Mouse (Mus musculus) heart, embryonic 13.5 days (tissue): ENCODE results near the gene Ube2o. TPM values are rescaled to one million over a fixed set of nuclear protein-coding genes. Genes with fewer than 3 reads are reported as not detected.

ENCODE experiments used
- ATAC-seq: fragments of 200-750 bp; cut with Nextera tagmentation; 2 replicates; pipeline ENCODE4 v1.8.0; 2017; ENCODE audit warnings: moderate TSS enrichment; ENCODE audit not compliant: insufficient number of reproducible peaks, low FRiP score, low TSS enrichment; ENCODE audit errors: extremely low read depth
- H3K27ac ChIP-seq: fragments of 300-500 bp; sonication (generic); replicated peaks from 2 replicates; pipeline ENCODE4 v1.5.1; 2015; ENCODE audit warnings: moderate library complexity, mild to moderate bottlenecking, inconsistent platforms
- H3K27me3 ChIP-seq: fragments of 300-500 bp; sonication (generic); replicated peaks from 2 replicates; pipeline ENCODE4 v1.6.1; 2015; ENCODE audit warnings: mild to moderate bottlenecking, inconsistent platforms
- H3K36me3 ChIP-seq: fragments of 300-500 bp; sonication (generic); 2 replicates; pipeline ENCODE4 v1.6.1; 2015; ENCODE audit warnings: mild to moderate bottlenecking, inconsistent platforms
- H3K4me1 ChIP-seq: fragments of 300-500 bp; sonication (generic); 2 replicates; pipeline ENCODE4 v1.6.1; 2015; ENCODE audit warnings: inconsistent platforms
- H3K4me2 ChIP-seq: fragments of 300-500 bp; sonication (generic); 2 replicates; pipeline ENCODE4 v1.6.1; 2015; ENCODE audit warnings: inconsistent platforms, mild to moderate bottlenecking, moderate library complexity
- H3K4me3 ChIP-seq: fragments of 300-500 bp; sonication (generic); 2 replicates; pipeline ENCODE4 v1.5.1; 2015; ENCODE audit warnings: moderate library complexity, mild to moderate bottlenecking, inconsistent platforms
- H3K9ac ChIP-seq: fragments of 300-500 bp; sonication (generic); 2 replicates; pipeline ENCODE4 v1.6.1; 2015; ENCODE audit warnings: inconsistent platforms, mild to moderate bottlenecking, moderate library complexity
- H3K9me3 ChIP-seq: fragments of 300-500 bp; sonication (generic); 2 replicates; pipeline ENCODE4 v1.6.1; 2016; ENCODE audit warnings: inconsistent platforms
- WGBS: fragments of 180-500 bp; shearing (Covaris S2); methylation state at CpG from one replicate; pipeline ENCODE4 v1.1.7; 2015; ENCODE audit warnings: mixed read lengths; 5-methylcytosine and 5-hydroxymethylcytosine counted together
- polyA plus RNA-seq: library from polyadenylated mRNA; unstranded; fragments of >200 nt; fragmentation: Nextera tagmentation; extraction: Ambion mirVana; gene quantifications from 2 replicates; pipeline ENCODE4 v1.2.1, GENCODE M21; 2015

Ube2o gene
- polyA plus RNA-seq, 1 experiment from 2014 or later = 8.3 TPM

- H3K27me3 ChIP-seq = no peaks in the 10 kb centered on the region
- ATAC-seq = no peak
- WGBS = 55% methylated on average over 6 of the region's 6 CpGs
- peak overlapping the region; percentile 64 for H3K9ac ChIP-seq
- H3K27ac ChIP-seq = peak overlapping the region; percentile 79
- H3K4me1 ChIP-seq = peaks cover 87% of the 10 kb centered on the region
- no peaks in the 10 kb centered on the region for H3K9me3 ChIP-seq
- peak overlapping the region; percentile 24 for H3K4me3 ChIP-seq
- H3K4me2 ChIP-seq = peak overlapping the region; percentile 87
- 0 out of 2 replicates have a peak, but pooled peaks cover 4% of the 10 kb centered on the region for H3K36me3 ChIP-seq
These were observed 6.3 kb downstream of the Ube2o start for GRCm38 (mm10) chr11:116574982-116575381.

GRCm38 (mm10) chr11:116574486-116574885 is 6.8 kb downstream of the Ube2o start:
- ATAC-seq = no peak

GRCm38 (mm10) chr11:116572756-116573543 is 8.3 kb downstream of the Ube2o start:
- peaks cover 80% of the 10 kb centered on the region for H3K4me1 ChIP-seq
- peak overlapping the region; percentile 79 for H3K27ac ChIP-seq
- no peaks in the 10 kb centered on the region for H3K36me3 ChIP-seq
- ATAC-seq = peak; percentile 63
- no peaks in the 10 kb centered on the region for H3K9me3 ChIP-seq
- H3K4me3 ChIP-seq = peak overlapping the region; percentile 24
- WGBS = 45% methylated on average over 12 of the region's 12 CpGs
- peak overlapping the region; percentile 64 for H3K9ac ChIP-seq
- peak overlapping the region; percentile 87 for H3K4me2 ChIP-seq
- no peaks in the 10 kb centered on the region for H3K27me3 ChIP-seq

More at GRCm38 (mm10) chr11:116574486-116574885, 6.8 kb downstream of the Ube2o start:
- no peaks in the 10 kb centered on the region for H3K27me3 ChIP-seq
- H3K9ac ChIP-seq = peak overlapping the region; percentile 64; the same call in 1 of the 2 replicates
- 60% methylated on average over 6 of the region's 6 CpGs for WGBS
- H3K27ac ChIP-seq = peak overlapping the region; percentile 79
- 0 out of 2 replicates have a peak, but pooled peaks cover 4% of the 10 kb centered on the region for H3K36me3 ChIP-seq
- no peaks in the 10 kb centered on the region for H3K9me3 ChIP-seq
- H3K4me3 ChIP-seq = peak overlapping the region; percentile 24
- peaks cover 89% of the 10 kb centered on the region for H3K4me1 ChIP-seq
- H3K4me2 ChIP-seq = peak overlapping the region; percentile 87

- Histone ChIP-seq H3K9ac (peak overlapping the region; percentile 64), H3K27me3 (no peaks in the 10 kb centered on the region), H3K27ac (peak overlapping the region; percentile 79), H3K4me1 (peaks cover 86% of the 10 kb centered on the region), H3K4me2 (peak overlapping the region; percentile 87), H3K36me3 (no peaks in the 10 kb centered on the region), H3K9me3 (no peaks in the 10 kb centered on the region), H3K4me3 (peak overlapping the region; percentile 24)
- WGBS = 64% methylated on average over 19 of the region's 19 CpGs
- ATAC-seq = no peak
These were observed 9.2 kb downstream of the Ube2o start for GRCm38 (mm10) chr11:116571767-116572679.

- 83% methylated on average over 7 of the region's 7 CpGs for WGBS
- H3K4me2 ChIP-seq = peak overlapping the region; percentile 87
These were observed 10.4 kb downstream of the Ube2o start for GRCm38 (mm10) chr11:116570821-116571220.

DNA sequence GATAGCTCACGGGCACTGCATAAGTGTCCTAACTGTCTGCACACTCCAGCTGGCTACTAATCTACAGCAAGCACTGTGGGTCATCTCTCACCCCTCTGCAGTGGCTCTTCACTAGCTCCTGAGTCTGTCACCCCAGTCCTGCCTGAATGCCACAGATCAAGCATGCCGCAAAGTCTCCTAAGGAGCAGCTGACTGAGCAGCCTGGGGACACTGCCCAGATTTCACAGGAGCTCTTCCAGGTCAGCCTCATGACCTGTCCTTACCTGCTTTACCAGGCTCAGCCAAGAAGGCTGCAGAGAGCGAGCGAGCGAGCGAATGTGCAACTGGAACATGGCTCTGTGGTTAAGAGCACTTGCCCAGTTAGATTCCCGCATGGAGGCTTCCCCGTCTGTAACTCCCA is 13.7 kb downstream of the Ube2o start:
- Histone ChIP-seq H3K4me2 (no peak overlapping the region), H3K9me3 (no peaks in the 10 kb centered on the region), H3K27ac (no peak overlapping the region; the same call in 1 of the 2 replicates), H3K27me3 (no peaks in the 10 kb centered on the region), H3K9ac (peak overlapping the region; percentile 47; the same call in 1 of the 2 replicates), H3K4me3 (no peak overlapping the region), H3K4me1 (peaks cover 50% of the 10 kb centered on the region), H3K36me3 (peaks cover 3% of the 10 kb centered on the region; the same call in 1 of the 2 replicates)
- WGBS = 63% methylated on average over 8 of the region's 8 CpGs
- no peak for ATAC-seq

More at GRCm38 (mm10) chr11:116570821-116571220, 10.4 kb downstream of the Ube2o start:
- Histone ChIP-seq H3K9ac (no peak overlapping the region), H3K27me3 (no peaks in the 10 kb centered on the region), H3K27ac (no peak overlapping the region), H3K36me3 (no peaks in the 10 kb centered on the region), H3K9me3 (no peaks in the 10 kb centered on the region), H3K4me1 (peaks cover 78% of the 10 kb centered on the region), H3K4me3 (peak overlapping the region; percentile 24; the same call in 1 of the 2 replicates)
- ATAC-seq = no peak

DNA sequence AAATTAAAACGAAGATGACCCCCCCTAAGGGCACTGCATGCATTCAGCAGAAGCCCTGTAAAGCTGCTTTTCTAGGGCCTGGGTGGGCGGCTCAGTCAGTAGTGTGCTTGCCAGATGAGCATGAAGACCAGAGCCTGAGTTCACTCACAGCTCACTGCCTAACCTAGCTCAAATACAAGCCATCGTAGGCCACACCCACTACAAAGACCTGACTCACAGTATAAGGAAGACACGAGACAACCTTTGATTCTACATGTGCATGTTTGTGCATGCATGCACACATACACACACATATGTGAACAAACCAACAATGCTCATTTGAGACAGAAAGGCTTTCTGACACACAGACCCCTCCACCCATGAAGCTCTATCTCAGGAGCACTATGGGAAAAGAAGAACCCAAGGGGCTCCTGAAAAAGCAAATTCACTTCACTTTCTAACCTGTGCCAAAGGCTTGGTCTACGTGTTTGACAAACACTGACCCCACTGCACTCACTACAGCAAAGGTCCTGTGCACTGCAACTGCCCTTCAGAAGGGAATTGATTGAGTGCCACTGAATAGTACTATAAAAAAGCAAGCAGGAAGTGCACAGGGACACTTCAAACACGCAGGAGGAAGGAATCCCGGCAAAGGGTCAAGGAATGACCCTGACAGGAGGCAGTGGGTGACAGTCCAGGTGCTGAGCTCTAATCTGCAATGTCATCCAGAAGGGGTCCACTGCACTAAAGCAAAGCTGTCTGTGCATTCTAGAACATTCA is 15.8 kb downstream of the Ube2o start:
- Histone ChIP-seq H3K27me3 (no peaks in the 10 kb centered on the region), H3K4me1 (peaks cover 30% of the 10 kb centered on the region), H3K4me3 (no peak overlapping the region), H3K27ac (0 out of 2 replicates have a peak overlapping the region, but pooled peaks have one; percentile 24), H3K9ac (0 out of 2 replicates have a peak overlapping the region, but pooled peaks have one; percentile 19), H3K36me3 (peaks cover 3% of the 10 kb centered on the region; the same call in 1 of the 2 replicates), H3K4me2 (no peak overlapping the region), H3K9me3 (no peaks in the 10 kb centered on the region)
- ATAC-seq = no peak
- WGBS = 60% methylated on average over 7 of the region's 7 CpGs

DNA sequence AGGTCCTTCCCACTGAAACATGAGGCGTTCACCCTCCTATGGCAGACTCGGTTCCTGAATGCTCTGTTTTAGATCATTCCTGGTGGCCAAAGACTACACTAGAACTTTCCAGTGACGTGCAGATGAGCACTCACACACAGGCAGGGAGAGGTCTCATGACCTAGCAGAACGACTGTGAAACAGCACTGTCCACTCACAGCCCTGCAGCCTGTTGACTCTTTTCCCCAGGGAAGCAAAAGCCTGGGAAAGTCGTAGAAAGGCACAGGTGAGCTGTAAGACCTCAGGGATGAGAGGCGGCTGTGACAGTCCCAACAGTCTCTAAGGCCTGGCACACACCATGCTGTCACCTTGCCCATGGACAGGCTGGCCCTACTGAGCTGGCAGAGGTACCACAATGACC is 24.9 kb downstream of the Ube2o start:
- no peak overlapping the region for H3K4me3 ChIP-seq
- 36% methylated on average over 6 of the region's 6 CpGs for WGBS
- no peaks in the 10 kb centered on the region for H3K9me3 ChIP-seq
- H3K4me1 ChIP-seq = peaks cover 64% of the 10 kb centered on the region
- H3K36me3 ChIP-seq = no peaks in the 10 kb centered on the region
- 0 out of 2 replicates have a peak, but pooled peaks have one; percentile 4 for ATAC-seq
- H3K4me2 ChIP-seq = peak overlapping the region; percentile 10
- no peaks in the 10 kb centered on the region for H3K27me3 ChIP-seq
- H3K27ac ChIP-seq = peak overlapping the region; percentile 5; the same call in 1 of the 2 replicates
- peak overlapping the region; percentile 50 for H3K9ac ChIP-seq

GRCm38 (mm10) chr11:116555572-116555971 is 25.7 kb downstream of the Ube2o start:
- no peaks in the 10 kb centered on the region for H3K36me3 ChIP-seq
- no peak for ATAC-seq
- H3K27me3 ChIP-seq = no peaks in the 10 kb centered on the region
- WGBS = 29% methylated on average over 1 of the region's 1 CpGs
- peaks cover 71% of the 10 kb centered on the region for H3K4me1 ChIP-seq
- H3K27ac ChIP-seq = no peak overlapping the region; the same call in 1 of the 2 replicates
- no peak overlapping the region for H3K4me3 ChIP-seq
- H3K4me2 ChIP-seq = peak overlapping the region; percentile 10; the same call in 1 of the 2 replicates
- H3K9ac ChIP-seq = peak overlapping the region; percentile 50
- H3K9me3 ChIP-seq = no peaks in the 10 kb centered on the region

- Histone ChIP-seq H3K9me3 (no peaks in the 10 kb centered on the region), H3K36me3 (no peaks in the 10 kb centered on the region), H3K4me2 (peak overlapping the region; percentile 33), H3K9ac (no peak overlapping the region), H3K4me3 (no peak overlapping the region; the same call in 1 of the 2 replicates), H3K4me1 (peaks cover 84% of the 10 kb centered on the region), H3K27ac (peak overlapping the region; percentile 69), H3K27me3 (no peaks in the 10 kb centered on the region)
- ATAC-seq = peak; percentile 40; the same call in 1 of the 2 replicates
- WGBS = 12% methylated on average over 12 of the region's 12 CpGs
These were observed 26.9 kb downstream of the Ube2o start for GRCm38 (mm10) chr11:116554171-116554878.
